Mouse (Mus musculus): ENCODE results near the gene Spock1. TPM values are rescaled to one million over a fixed set of nuclear protein-coding genes. Genes with fewer than 3 reads are reported as not detected.

Spock1 gene
- total RNA-seq, 2 experiments from 2014 or later: not detected

GRCm38 (mm10) chr13:57736060-57736459, 172.1 kb downstream of the Spock1 start:
- no peak for ATAC-seq (replicated peaks; ENCODE audit: poor library complexity)

DNA sequence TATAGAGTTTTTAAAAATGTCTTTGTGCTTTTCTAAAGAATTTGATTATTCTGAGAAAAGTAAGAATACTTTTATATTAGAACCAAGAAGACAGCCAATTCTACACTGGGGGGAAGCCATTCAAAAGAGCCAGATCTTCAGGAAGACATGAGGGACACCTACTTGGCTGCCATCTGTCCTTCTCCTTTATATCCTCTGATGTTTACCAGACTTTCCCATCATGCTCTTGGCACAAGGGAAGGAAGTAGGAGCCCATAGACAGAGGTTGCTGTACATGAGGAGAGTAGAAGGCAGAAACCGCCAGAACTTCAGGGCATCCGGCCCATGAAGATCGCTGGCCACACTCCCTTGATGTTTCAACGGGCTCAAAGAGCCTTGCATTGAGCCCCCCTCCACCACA, 173.6 kb downstream of the Spock1 start:
- no peak for ATAC-seq (replicated peaks; ENCODE audit: poor library complexity)

DNA sequence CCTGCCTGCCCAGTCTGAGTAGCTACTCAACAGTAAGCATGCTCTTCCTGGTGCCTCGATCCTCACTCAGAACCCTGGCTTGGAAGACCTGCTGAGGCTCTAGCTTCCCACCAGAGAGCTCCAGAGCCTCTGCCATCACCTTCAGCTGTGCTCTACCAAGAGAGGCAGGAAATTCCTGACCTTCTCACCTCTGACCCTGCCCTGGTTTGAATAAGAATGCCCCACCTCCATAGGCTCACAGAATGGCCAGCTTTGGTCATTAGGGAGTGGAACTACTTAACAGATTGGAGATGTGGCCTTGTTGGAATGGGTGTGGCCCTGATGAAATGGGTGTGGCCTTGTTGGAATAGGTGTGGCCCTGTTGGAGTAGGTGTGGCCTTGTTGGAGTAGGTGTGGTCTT, 174.6 kb downstream of the Spock1 start:
- no peak for ATAC-seq (replicated peaks; ENCODE audit: poor library complexity)

GRCm38 (mm10) chr13:57732251-57732650, 175.9 kb downstream of the Spock1 start:
- no peak for ATAC-seq (replicated peaks; ENCODE audit: poor library complexity)

GRCm38 (mm10) chr13:57727716-57728115, 180.4 kb downstream of the Spock1 start:
- ATAC-seq (replicated peaks; ENCODE audit: poor library complexity): no peak

GRCm38 (mm10) chr13:57726654-57727053, 181.5 kb downstream of the Spock1 start:
- no peak for ATAC-seq (replicated peaks; ENCODE audit: poor library complexity)

DNA sequence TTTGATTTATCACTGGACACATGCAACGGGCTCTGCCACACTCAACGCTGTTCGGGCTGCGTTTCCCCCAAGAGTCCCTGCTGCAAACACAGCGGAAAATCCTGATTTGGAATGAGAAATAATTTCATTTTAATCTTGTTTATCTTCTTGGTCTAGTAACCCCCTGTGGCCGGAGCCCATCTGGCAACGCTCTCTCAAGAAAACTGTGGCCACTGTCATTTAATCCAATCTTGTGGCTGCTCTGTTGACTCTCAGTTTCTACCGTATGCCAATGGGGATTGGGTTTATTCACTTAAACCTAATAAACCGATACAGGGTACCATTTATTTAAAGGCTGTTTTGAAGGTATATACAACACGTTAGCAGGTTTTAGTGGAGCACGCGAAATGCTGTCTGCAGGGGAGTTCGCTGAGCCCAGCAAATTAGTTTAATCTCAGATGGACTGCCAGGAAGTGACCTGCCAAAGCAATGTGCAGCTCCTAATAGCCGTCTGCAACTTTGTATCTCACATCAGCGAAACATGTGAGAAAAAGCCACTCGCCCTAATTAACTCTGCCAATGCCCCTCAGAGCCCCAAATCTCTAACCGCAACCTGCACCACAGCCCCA, 185.7 kb downstream of the Spock1 start:
- no peak for ATAC-seq (replicated peaks; ENCODE audit: poor library complexity)

DNA sequence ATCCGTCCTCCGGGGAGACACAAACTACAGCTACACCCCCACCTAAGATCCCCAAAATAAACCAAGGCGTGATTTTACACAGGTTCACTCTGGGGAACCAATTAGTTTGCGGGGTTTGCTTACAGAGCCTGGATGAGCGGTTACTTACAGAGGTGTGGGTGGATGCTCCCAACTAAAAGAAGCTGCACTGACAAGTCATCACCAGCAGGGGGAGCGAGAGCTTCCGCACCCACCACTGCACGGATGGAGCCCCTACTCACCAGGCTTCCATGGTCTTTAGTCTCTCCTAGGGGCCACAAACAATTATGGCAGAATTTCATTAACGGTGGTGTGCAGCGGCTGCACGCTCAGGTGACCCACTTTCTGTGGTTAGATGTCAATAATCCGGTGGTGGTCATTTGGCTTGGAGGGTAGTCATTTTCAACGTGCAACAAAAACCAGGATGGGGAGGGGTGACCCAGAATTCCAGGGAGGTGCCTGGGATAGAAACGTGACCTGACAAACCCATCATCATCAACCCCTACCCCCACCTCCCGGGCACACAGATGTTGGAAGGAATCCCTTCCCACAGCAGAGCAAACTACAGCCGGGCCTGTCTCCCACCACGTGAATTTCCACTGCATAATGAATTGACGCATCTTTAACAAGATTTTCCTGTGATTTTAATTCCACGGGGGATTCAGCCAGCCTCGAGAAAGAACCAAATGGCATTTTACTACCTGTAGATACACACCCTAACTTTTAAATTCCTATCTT, 186.4 kb downstream of the Spock1 start:
- no peak for ATAC-seq (replicated peaks; ENCODE audit: poor library complexity)

- ATAC-seq (replicated peaks; ENCODE audit: poor library complexity): no peak
These were observed 190.0 kb downstream of the Spock1 start for GRCm38 (mm10) chr13:57718087-57718486.

DNA sequence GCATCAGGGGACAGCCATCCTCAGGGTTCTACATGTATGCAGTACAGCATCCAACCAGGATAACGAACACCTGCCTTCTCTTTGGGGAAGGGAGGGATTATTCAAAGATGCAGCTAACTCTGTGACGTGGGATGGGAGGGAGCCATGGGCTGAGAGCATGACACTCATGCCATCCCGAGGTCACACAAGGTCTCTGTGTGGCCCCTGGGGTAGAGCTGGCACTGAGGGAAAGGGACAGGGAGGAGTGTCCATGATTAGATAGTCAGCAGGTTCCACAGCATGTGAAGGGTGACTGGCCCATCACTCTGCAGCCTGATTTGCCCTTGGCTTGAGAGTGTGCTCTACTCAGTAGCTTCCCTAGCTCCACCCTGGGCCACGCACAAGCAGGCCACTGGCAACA, 195.2 kb downstream of the Spock1 start:
- no peak for ATAC-seq (replicated peaks; ENCODE audit: poor library complexity)

DNA sequence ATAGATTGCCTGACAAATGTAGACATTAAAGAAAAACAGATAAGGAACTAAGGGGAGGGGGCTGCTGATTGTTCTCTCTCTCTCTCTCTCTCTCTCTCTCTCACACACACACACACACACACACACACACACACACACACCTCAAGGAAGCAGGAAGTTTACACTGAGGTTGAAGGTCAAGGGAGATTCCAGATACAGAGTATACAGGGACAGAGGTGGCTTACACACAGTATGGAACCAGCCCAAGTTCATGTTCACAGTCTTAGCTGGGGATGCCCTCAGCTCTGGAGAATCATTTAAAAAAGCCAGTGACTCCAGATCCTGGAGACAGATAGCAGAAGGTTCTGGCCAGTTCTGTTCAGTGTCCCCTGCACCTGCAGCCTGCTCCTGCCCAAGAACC, 199.7 kb downstream of the Spock1 start:
- ATAC-seq (replicated peaks; ENCODE audit: poor library complexity): no peak

DNA sequence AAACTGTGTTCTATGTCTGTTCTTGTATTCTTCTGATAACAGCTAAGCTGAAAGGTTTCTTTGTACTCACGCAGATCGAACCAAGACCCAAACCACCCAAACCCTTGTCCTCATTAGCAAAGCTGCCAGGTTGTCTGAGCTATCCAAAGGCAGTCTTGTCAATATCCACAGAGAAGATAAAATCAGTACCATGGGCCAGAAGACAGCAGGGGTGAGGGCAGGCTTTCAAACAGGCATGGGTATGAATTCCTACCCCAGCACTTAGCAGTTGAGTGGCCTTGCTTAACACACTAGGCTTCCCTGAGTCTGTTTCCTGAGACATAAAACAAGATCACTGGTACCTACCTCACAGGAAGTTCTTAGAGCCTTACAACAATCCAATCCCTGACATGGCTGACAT, 205.2 kb downstream of the Spock1 start:
- ATAC-seq (replicated peaks; ENCODE audit: poor library complexity): no peak

DNA sequence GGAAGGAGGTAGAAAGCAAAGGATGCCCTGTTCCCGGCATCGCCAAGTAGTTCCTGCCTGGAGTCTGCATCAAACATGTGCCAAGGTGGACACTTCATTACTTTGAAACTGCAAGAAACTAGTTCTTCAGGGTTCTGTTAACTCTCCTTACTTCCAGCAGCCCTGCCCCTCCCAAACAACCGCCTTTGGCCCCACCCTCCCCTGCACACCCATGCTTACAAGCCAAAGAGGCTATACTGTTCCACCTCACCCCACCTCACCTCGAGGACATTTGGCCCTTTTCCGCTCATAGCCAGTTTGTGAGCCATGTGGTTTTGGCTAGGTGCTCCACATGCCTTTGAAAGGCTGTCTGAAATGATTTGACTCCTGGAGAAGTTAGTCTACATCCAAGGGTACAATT, 211.4 kb downstream of the Spock1 start:
- no peak for ATAC-seq (replicated peaks; ENCODE audit: poor library complexity)

DNA sequence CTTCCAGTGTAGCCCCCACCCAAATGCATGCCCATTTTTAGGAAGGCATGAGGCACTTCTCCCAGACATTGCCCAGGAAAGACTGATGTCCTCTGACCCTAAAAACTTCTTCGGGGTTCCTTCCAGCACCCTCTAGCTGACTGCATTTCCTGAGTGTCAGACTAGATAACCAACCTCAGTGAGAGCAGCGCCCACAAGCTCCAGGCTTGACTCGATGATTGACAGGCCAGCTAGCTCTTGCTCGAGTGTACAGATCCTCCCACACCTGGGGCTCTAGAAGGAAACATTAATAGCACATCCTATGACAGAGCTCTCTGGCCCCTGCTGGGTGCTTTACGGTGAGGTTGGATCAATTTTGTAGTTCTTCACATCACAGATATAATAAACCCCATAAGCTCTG, 219.2 kb downstream of the Spock1 start:
- ATAC-seq (replicated peaks; ENCODE audit: poor library complexity): no peak

GRCm38 (mm10) chr13:57686437-57686836, 221.7 kb downstream of the Spock1 start:
- no peak for ATAC-seq (replicated peaks; ENCODE audit: poor library complexity)

DNA sequence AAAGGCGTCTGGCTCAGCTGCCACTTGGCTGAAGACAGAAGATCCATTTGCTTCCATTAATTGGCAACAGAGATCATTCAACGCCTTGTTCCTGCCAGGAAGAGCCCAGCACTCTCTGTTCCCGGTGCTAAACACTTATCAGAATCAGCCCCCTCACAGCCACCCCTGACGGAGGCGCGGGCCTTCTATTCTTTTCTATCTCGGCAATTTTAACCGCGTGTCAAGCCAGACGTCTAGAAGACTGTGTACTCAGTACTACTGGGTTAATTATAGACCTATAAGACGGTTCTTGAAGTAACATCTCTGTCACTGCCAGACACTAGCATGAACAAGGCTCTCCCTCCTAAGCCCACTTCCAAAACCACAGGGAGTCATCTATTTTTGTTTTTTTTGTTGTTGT, 222.9 kb downstream of the Spock1 start:
- ATAC-seq (replicated peaks; ENCODE audit: poor library complexity): no peak

- ATAC-seq (replicated peaks; ENCODE audit: poor library complexity): no peak
These were observed 228.5 kb downstream of the Spock1 start for GRCm38 (mm10) chr13:57679591-57679990.

GRCm38 (mm10) chr13:57676820-57677219, 231.3 kb downstream of the Spock1 start:
- no peak for ATAC-seq (replicated peaks; ENCODE audit: poor library complexity)

- ATAC-seq (replicated peaks; ENCODE audit: poor library complexity): no peak
These were observed 234.7 kb downstream of the Spock1 start for GRCm38 (mm10) chr13:57673399-57673798.

GRCm38 (mm10) chr13:57672762-57673161, 235.4 kb downstream of the Spock1 start:
- ATAC-seq (replicated peaks; ENCODE audit: poor library complexity): no peak

GRCm38 (mm10) chr13:57671919-57672318, 236.2 kb downstream of the Spock1 start:
- no peak for ATAC-seq (replicated peaks; ENCODE audit: poor library complexity)

- no peak for ATAC-seq (replicated peaks; ENCODE audit: poor library complexity)
These were observed 236.8 kb downstream of the Spock1 start for GRCm38 (mm10) chr13:57671322-57671721.

DNA sequence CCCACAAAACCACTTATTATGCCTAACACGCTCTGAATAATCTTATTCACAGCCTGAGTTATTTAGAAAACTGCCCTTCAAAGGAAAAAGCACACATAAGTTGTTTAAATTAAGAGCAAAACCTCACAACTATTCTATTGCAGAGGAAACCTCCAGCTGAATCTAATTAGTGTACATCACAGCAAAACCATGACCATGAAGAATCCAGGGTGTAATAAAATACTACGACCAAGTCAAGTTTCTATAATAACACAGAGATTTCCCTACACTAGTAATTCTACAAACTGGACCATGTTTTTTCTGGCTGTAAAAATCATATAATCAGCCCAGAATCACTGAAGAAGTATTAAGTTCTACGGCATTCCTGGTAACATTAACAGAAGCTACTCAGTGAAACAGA, 240.5 kb downstream of the Spock1 start:
- ATAC-seq (replicated peaks; ENCODE audit: poor library complexity): no peak

All from megakaryocyte progenitor cell, adult 5-6 weeks (primary cell).